Mouse (Mus musculus) bone marrow, adult 2 months (tissue): ENCODE measurements around the gene P4ha2.

Source experiments
- CTCF ChIP-seq: fragments of 200-500 bp; IDR thresholded peaks from 2 replicates; pipeline ENCODE4 v1.5.1; 2011; ENCODE audit warnings: low read length, control low read depth; ENCODE audit not compliant: control insufficient read depth, insufficient read depth
- POLR2A ChIP-seq: fragments of 200-500 bp; IDR thresholded peaks from 2 replicates; pipeline ENCODE4 v1.6.1; 2011; ENCODE audit warnings: low read depth, mild to moderate bottlenecking, control low read depth, low read length, borderline replicate concordance; ENCODE audit not compliant: control insufficient read depth

- TF ChIP-seq CTCF (no peak), POLR2A (no peak)
Observed at GRCm38 (mm10) chr11:54100692-54101591, 1.0 kb downstream of the P4ha2 start.
